Mouse (Mus musculus) right cerebral cortex, postnatal 25 days (tissue): ENCODE data around the gene Alkbh1.
"Not testable (repeated sequence)": the region's sequence is repeated elsewhere in the genome, so short reads cannot be mapped to it uniquely, and the experiment has no call there.

Source experiments
- DNase-seq: peaks from one replicate; pipeline ENCODE4 v3.0.0; 2022

The Alkbh1 gene

DNA sequence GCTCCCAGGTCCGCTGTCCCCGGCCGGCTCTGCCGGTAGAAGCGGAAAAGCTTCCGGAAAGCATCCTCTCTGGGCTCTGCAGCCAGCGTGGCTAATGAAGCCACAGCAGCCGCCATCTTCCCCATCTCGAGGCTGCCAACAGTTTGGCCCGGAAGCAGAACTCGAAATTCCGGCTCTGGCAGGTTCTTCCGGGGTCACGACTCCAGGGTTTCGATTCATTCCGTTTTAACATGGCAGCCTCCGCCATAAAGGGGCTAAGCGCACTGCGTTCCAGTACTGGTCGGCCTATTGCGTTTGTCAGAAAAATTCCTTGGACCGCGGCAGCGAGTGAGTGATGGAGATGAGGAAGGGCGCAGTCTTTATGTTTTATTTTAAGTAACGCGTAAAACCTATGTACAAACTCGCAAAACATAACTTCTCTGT, at the start of gene Alkbh1, which contains the start of gene Slirp:
Gene Alkbh1, minus strand, starts transcription at position 318 of the 423 bp plus-strand sequence.
Gene Slirp, plus strand, starts transcription at position 197 of the 423 bp plus-strand sequence.
- peak; percentile 91 for DNase-seq

GRCm38 (mm10) chr12:87488683-87489082, 44.9 kb upstream of the Alkbh1 start:
- not testable (repeated sequence) for DNase-seq

- DNase-seq, result not testable (repeated sequence)
Observed at GRCm38 (mm10) chr12:87482482-87482881, 38.7 kb upstream of the Alkbh1 start.

GRCm38 (mm10) chr12:87474756-87475155, 30.9 kb upstream of the Alkbh1 start:
- DNase-seq, result no peak

GRCm38 (mm10) chr12:87471964-87472786, 28.4 kb upstream of the Alkbh1 start, which contains the start of gene Snw1:
Gene Snw1 (minus strand): TSS chr12:87472274.
- peak; percentile 91 for DNase-seq

GRCm38 (mm10) chr12:87471421-87471963, 27.7 kb upstream of the Alkbh1 start:
- no peak for DNase-seq

GRCm38 (mm10) chr12:87470263-87471136, 26.7 kb upstream of the Alkbh1 start:
- DNase-seq, result no peak

GRCm38 (mm10) chr12:87464678-87465297, 21.0 kb upstream of the Alkbh1 start:
- no peak for DNase-seq

DNA sequence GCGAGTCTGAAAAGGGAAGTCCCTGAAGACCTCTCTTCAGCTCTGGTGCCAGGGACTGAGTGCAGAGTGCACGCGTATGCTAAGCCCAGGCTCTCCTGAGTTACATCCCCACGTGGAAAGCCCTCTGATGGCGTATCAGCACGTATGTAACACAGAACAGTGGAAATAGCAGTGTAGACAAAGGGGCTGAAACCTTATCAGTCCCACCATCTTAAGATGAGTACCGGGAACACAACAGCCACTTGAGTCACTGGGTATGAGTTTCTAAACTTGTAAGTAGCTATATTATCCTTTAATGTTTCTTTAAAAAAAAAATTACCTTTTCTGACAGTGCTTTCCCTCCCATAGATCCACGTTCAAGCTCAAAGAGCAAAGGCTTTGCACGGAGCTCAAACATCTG, 5.6 kb upstream of the Alkbh1 start:
- no peak for DNase-seq

DNA sequence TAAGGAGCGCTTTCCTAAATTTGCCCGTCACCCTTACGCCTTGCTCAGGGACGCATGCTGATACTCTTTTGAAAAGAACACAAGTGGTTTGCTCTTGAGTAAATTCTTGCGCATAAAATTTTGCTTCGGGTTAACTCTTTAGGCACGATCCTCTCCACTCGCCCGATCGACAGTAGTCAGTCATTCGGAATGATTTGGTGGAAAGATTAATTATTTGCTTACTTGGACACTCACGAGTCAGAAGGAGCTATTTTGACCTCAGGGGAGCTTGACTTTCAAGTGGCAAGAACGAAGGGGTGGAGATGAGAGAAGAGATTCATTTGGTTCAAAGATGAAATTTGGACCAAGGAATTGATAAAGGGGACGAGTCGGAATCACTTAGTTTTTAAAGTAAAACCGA, 394 bp upstream of the Alkbh1 start:
- DNase-seq, result no peak

- DNase-seq, result no peak
Observed at GRCm38 (mm10) chr12:87443115-87443699, 610 bp downstream of the Alkbh1 start.

DNA sequence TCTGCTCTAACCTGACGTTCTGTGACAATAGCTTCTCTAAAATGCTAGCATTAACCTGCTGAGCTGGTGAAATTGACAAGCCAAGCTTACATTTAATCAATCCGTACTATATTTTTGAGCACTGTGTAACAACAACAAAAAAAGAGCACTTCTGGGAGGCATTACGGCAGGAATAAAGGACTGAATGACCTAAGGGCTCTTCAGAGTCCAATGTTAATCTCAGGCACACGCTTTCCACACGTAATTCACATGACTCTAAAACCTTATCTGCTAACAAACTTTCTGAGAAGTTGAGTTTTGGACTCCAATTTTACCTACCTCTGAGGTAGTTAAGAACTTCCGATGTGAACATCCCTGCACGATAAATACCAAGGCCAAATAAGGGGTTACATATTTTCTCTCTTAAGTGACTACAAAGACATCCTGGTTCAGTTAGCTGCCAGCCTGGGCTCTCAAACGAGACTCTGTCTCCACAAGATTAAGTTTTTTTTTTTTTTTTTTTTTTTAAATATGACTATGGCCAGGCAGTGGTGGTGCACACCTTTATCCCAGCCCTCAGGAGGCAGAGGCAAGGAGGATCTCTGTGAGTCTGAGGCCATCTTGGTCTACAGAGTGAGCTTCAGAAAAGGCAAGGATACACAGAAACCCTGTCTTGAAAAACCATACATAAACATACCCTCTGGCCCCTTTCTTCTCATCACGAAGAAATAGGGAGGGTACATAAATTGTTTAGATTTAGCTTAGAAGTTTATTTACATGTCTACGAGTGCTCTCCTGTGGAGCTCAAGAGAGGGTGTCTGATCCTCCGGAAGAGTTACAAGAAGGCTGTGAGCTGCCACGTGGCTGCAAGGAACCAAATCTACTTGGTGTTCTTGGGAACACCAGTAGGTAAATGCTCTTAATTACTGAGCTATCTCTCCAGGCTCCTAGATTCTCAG, 1.4 kb downstream of the Alkbh1 start:
- DNase-seq, result no peak

DNA sequence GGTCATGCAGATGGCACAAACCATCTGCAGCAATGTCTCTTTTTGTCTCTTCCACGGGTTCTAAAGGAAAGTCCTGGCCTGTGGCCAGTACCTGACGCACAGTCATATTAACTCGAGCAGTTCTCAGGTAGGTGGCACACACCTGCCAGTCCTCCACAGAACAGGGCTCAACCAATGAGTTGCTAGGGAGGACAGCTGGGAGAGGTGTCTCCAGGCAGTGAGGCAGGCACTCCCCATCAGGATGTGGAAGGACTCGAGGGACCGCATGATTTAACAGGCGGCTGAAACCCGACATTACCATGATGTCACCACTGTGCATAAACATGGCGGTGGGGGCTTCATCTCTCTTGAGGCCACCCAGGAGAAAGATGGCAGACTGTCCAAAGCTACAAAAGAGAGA, 14.9 kb downstream of the Alkbh1 start:
- DNase-seq, result no peak

DNA sequence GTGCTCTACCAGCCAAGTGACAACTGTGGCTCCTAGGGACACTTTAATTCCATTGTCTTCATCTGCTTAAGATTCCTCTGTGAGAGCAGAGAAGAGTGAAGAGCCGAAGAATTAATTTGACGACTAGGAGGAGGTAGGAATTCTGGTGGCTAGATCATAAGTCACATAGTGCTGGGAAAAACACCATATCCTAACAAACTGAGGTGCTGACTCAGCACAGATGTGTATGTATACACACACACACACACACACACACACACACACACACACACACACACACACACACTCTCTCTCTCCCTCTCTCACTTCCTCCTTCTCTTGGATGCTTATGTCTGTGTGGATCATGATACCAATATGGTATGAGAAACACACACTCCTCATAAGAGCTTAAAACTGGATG, 15.5 kb downstream of the Alkbh1 start:
- DNase-seq, result no peak

DNA sequence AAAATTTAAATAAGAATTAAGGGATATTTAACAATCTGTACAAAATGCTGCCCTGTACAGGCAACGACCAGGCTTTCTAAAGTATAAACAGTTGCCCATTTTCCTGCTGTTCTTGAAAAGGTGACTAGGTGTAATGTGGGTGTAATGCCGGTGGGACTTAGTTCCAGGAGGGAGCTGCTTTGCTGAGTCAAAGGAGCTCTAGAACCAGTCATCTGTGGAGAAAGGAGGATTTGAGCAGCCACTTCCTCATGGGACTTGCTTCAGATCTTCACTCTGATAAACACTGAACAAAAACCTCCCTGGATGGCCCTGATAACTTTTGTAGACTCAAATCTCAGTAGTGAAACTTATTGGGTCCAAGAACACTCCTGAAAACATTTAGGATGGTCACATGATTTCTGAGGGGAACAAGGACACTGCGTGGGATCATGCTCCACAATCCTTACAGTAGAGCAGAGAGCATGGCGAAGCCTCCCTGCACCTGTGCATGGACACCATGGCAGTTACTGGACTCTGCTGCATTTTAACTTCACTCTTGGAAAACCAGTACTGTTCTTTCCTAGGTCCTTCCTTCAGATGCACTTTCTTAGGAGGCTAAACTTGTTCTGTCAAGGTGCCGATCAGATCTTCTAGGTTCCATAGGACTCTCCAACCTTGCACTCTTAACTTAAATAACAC, 17.3 kb downstream of the Alkbh1 start:
- DNase-seq, result no peak

GRCm38 (mm10) chr12:87424516-87424915, 19.3 kb downstream of the Alkbh1 start:
- DNase-seq, result no peak

DNA sequence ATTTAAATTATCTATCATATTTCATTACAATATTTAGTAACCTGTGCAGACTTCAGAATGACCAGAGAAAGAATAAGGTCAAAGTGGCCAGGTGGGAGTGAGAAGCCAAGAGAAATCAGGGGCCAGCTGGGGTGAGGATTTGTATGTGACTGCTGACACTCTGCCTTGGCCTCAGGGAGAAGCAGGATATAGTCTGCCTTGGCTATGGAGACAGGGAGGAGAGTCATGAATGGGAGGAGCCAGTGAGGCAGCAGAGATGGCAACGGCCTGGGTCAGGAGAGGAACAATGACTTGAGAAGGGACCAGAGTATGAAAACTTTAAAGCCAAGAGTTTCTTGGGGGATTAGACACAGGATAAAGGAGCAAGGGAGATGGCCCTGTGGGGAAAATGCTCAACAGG, 20.1 kb downstream of the Alkbh1 start:
- no peak for DNase-seq

DNA sequence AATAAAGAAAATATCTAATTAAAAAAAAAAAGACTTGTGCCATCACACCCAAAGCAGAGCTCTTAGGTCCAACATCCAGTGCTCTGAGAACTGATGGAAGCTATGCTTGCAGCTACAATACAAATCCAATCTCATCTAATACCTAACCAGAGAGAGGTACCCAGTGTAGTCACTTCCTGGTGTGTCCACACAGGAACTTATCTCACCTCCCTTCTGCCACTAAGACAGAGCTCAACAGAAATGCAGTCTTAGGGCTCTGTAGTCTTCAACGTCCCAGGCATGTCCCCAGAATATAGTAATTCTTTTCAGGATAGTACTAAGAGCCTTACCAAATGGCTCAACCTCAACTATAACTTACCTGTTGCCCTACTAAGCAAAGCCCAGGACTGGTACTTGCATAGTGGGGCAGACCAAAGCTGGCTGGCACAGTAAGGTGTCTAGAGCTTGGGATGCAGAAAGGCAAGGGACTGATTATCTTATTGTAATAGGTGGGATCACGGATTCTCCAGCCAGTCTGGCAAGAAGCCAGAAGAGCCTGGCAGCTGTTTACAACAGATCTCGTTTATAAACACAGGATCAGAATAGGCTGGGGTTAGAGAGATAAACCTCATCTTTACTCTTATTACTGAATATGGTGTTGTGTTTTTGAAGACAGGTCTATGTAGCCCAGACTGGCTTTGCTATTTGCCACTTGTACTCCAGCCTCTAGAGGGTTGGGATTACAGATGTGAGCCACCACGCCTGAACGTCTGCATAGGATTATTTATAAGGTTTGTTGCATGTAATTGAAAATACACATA, 21.9 kb downstream of the Alkbh1 start:
- no peak for DNase-seq

GRCm38 (mm10) chr12:87419974-87420485, 23.8 kb downstream of the Alkbh1 start:
- DNase-seq, result no peak

DNA sequence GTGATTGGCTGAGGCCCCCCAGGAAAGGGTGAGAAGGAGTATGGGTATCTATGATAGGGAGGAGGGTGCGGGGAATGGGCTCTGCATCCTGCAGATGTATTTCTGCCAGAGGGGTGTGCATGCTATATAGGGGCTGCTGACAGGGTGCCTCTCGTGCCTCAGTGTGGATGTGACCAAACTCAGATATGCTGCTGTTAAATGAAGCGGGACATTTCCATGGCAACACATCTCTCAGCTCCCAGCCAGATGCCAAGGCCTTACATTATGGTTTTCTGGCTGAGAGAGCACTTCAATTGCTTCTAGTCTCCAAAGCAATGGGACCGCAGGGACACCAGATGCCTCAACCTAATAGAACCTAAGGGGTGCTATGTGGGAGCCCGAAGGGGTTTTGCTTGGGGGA, 24.9 kb downstream of the Alkbh1 start:
- DNase-seq, result no peak
